Mouse (Mus musculus) ES-Bruce4 (cell line): ENCODE data around the gene Irf2.

Experiments used
- CTCF ChIP-seq: IDR thresholded peaks from one replicate; pipeline ENCODE4 v1.8.1; 2011; ENCODE audit warnings: low read depth, low read length
- POLR2A ChIP-seq: IDR thresholded peaks from one replicate; pipeline ENCODE4 v1.8.1; 2011; ENCODE audit warnings: low read length; ENCODE audit not compliant: insufficient read depth

GRCm38 (mm10) chr8:46716477-46716876 lies 23.1 kb upstream of the Irf2 start:
- no peak for TF ChIP-seq CTCF
- no peak for TF ChIP-seq POLR2A
